Mouse (Mus musculus): Measurements from ENCODE around the gene Mageb2.
"Not testable (repeated sequence)": the region's sequence is repeated elsewhere in the genome, so short reads cannot be mapped to it uniquely, and the experiment has no call there.

Mageb2 gene

GRCm38 (mm10) chrX:91331390-91331789, at the start of gene Mageb2:
TSS of gene Mageb2 (plus strand) at chrX:91331690.
- DNase-seq: not testable (repeated sequence)

GRCm38 (mm10) chrX:91313256-91313655, 18.2 kb upstream of the Mageb2 start:
- not testable (repeated sequence) for DNase-seq
